8 mouse cellular contexts compared by ENCODE assay signal in genomic region chr2:73891701-73892463, GRCm38 (mm10). TPM values are rescaled to one million over a fixed set of nuclear protein-coding genes. Genes with fewer than 3 reads are reported as not detected.
DNase-seq lines count a peak whose midpoint lies in the region; ATAC-seq and TF ChIP-seq lines count a peak whose summit lies in the region.

No protein-coding gene starts in this region.

- whole genome bisulfite sequencing in embryonic facial prominence, embryonic 11.5 days: under 1% methylated on average over 53 of the region's 54 CpGs
- under 1% methylated on average over 51 of the region's 54 CpGs for WGBS in limb, embryonic 15.5 days
- under 1% methylated on average over 54 of the region's 54 CpGs for WGBS in midbrain, embryonic 14.5 days

- H3K4me2 ChIP-seq in embryonic facial prominence, embryonic 11.5 days (ENCODE audit: low read depth, low read length): peak overlapping the region; percentile 73
- H3K4me2 ChIP-seq in limb, embryonic 15.5 days: peak overlapping the region; percentile 74
- peak overlapping the region; percentile 77 for H3K4me2 ChIP-seq in midbrain, embryonic 14.5 days (ENCODE audit: low read length)

- peak; percentile 22 for DNase-seq in heart, adult 8-10 months (ENCODE audit: low spot score)
- no peak for DNase-seq in heart, adult 18-20 months
- DNase-seq in embryonic facial prominence, embryonic 11.5 days (ENCODE audit: low spot score): peak; percentile 68
- DNase-seq in heart, postnatal 25 days (ENCODE audit: low spot score): peak; percentile 12
- no peak for DNase-seq in midbrain, embryonic 14.5 days
- peak; percentile 77 for DNase-seq in testis, postnatal 10 days (ENCODE audit: low spot score)

- no peaks in the 10 kb centered on the region for H3K9me3 ChIP-seq in E14TG2a.4 (ENCODE audit: low read length)
- H3K9me3 ChIP-seq in embryonic facial prominence, embryonic 11.5 days (replicated peaks; ENCODE audit: control insufficient read depth, low read length): no peaks in the 10 kb centered on the region
- H3K9me3 ChIP-seq in limb, embryonic 15.5 days: no peaks in the 10 kb centered on the region
- H3K9me3 ChIP-seq in midbrain, embryonic 14.5 days (ENCODE audit: control insufficient read depth, low read length): no peaks in the 10 kb centered on the region

- 0 out of 2 replicates have a peak, but pooled peaks cover 2% of the 10 kb centered on the region for H3K36me3 ChIP-seq in E14TG2a.4 (ENCODE audit: insufficient read depth, low read length)
- H3K36me3 ChIP-seq in embryonic facial prominence, embryonic 11.5 days (replicated peaks; ENCODE audit: control insufficient read depth, insufficient read depth, low read depth, low read length): no peaks in the 10 kb centered on the region
- no peaks in the 10 kb centered on the region for H3K36me3 ChIP-seq in limb, embryonic 15.5 days
- no peaks in the 10 kb centered on the region for H3K36me3 ChIP-seq in midbrain, embryonic 14.5 days (ENCODE audit: control insufficient read depth, insufficient read depth, low read length)

- H3K27me3 ChIP-seq in E14TG2a.4 (ENCODE audit: insufficient read depth, low read length): no peaks in the 10 kb centered on the region
- no peaks in the 10 kb centered on the region for H3K27me3 ChIP-seq in embryonic facial prominence, embryonic 11.5 days (ENCODE audit: control insufficient read depth, insufficient read depth, low read length)
- H3K27me3 ChIP-seq in limb, embryonic 15.5 days: no peaks in the 10 kb centered on the region
- H3K27me3 ChIP-seq in midbrain, embryonic 14.5 days (ENCODE audit: control insufficient read depth, insufficient read depth, low read length): no peaks in the 10 kb centered on the region

- H3K4me1 ChIP-seq in E14TG2a.4 (replicated peaks; ENCODE audit: low read depth, low read length): peaks cover 33% of the 10 kb centered on the region
- no peaks in the 10 kb centered on the region for H3K4me1 ChIP-seq in embryonic facial prominence, embryonic 11.5 days (ENCODE audit: control insufficient read depth, insufficient read depth, low read length)
- H3K4me1 ChIP-seq in limb, embryonic 15.5 days: 0 out of 2 replicates have a peak, but pooled peaks cover 4% of the 10 kb centered on the region
- H3K4me1 ChIP-seq in midbrain, embryonic 14.5 days (ENCODE audit: control insufficient read depth, insufficient read depth, low read length): peaks cover 10% of the 10 kb centered on the region; the same call in 1 of the 2 replicates

- no peak for TF ChIP-seq CTCF in E14TG2a.4 (conservative IDR thresholded peaks at IDR 0.05; ENCODE audit: low read length)

- H3K9ac ChIP-seq in embryonic facial prominence, embryonic 11.5 days (replicated peaks; ENCODE audit: low read length): peak overlapping the region; percentile 95
- H3K9ac ChIP-seq in limb, embryonic 15.5 days: peak overlapping the region; percentile 96
- H3K9ac ChIP-seq in midbrain, embryonic 14.5 days (replicated peaks; ENCODE audit: low read length): peak overlapping the region; percentile 95

- intact Hi-C loops in heart, postnatal 25 days (cut with DNase I): loop anchor here (2.0 to 10.0 kb wide), 2 partner anchors 19 to 507 kb away; partner anchors contain the start of genes Atp5g3 and Gpr155

- H3K4me3 ChIP-seq in E14TG2a.4 (replicated peaks; ENCODE audit: low read length): peak overlapping the region; percentile 99
- peak overlapping the region; percentile 90 for H3K4me3 ChIP-seq in embryonic facial prominence, embryonic 11.5 days (ENCODE audit: low read depth, low read length)
- peak overlapping the region; percentile 97 for H3K4me3 ChIP-seq in limb, embryonic 15.5 days
- peak overlapping the region; percentile 94 for H3K4me3 ChIP-seq in midbrain, embryonic 14.5 days (replicated peaks; ENCODE audit: low read depth, low read length)

- H3K27ac ChIP-seq in embryonic facial prominence, embryonic 11.5 days (replicated peaks; ENCODE audit: low read depth, low read length): peak overlapping the region; percentile 80
- H3K27ac ChIP-seq in limb, embryonic 15.5 days: peak overlapping the region; percentile 93
- peak overlapping the region; percentile 97 for H3K27ac ChIP-seq in midbrain, embryonic 14.5 days (replicated peaks; ENCODE audit: low read depth, low read length)

- peak; percentile 78 for ATAC-seq in embryonic facial prominence, embryonic 11.5 days (replicated peaks; ENCODE audit: insufficient number of reproducible peaks, low FRiP score, low TSS enrichment, low read depth)
- peak; percentile 67 for ATAC-seq in limb, embryonic 15.5 days (ENCODE audit: insufficient number of reproducible peaks, low FRiP score, low TSS enrichment, low read depth)
- ATAC-seq in midbrain, embryonic 14.5 days (ENCODE audit: low FRiP score, low TSS enrichment): peak; percentile 77

RNA-seq across cellular contexts. Expression of gene Atf2, which starts 0.6 kb away (rescaled TPM):
- total RNA-seq in heart, adult 8-10 months (2022): 10 to 100 TPM; 38.4 to 45.9 (median 42.3) TPM
- total RNA-seq in heart, adult 18-20 months (2021): 10 to 100 TPM; 40.5 to 46.1 TPM
- polyA plus RNA-seq in embryonic facial prominence, embryonic 11.5 days (2014; fragmentation: Nextera tagmentation; extraction: Ambion mirVana): 79.4 and 81.6 TPM in 2 replicates
- 10 to 100 TPM; 37.2 to 45.5 TPM for total RNA-seq in heart, postnatal 25 days (2021)
- polyA plus RNA-seq in limb, embryonic 15.5 days (2015; fragmentation: Nextera tagmentation; extraction: Ambion mirVana): 57.7 and 60.1 TPM in 2 replicates
- 101 and 122 TPM in 2 replicates for polyA plus RNA-seq in midbrain, embryonic 14.5 days (2014; fragmentation: Nextera tagmentation; extraction: Ambion mirVana)

RNA-seq across cellular contexts. Expression of gene Atp5g3, which starts 19.2 kb away (rescaled TPM):
- 1,000 to 10,000 TPM; 2,950 to 3,478 (median 3,237) TPM for total RNA-seq in heart, adult 8-10 months (2022)
- total RNA-seq in heart, adult 18-20 months (2021): 1,000 to 10,000 TPM; 3,414 to 3,928 TPM
- 890 and 926 TPM in 2 replicates for polyA plus RNA-seq in embryonic facial prominence, embryonic 11.5 days (2014; fragmentation: Nextera tagmentation; extraction: Ambion mirVana)
- total RNA-seq in heart, postnatal 25 days (2021): 1,000 to 10,000 TPM; 3,810 to 3,884 TPM
- polyA plus RNA-seq in limb, embryonic 15.5 days (2015; fragmentation: Nextera tagmentation; extraction: Ambion mirVana): 804 and 950 TPM in 2 replicates
- 1,023 and 1,183 TPM in 2 replicates for polyA plus RNA-seq in midbrain, embryonic 14.5 days (2014; fragmentation: Nextera tagmentation; extraction: Ambion mirVana)

Comparison
In these comparisons a context has a peak if more than half of its experiments do, and no peak if none do; other contexts are left out.
1. DNase-seq: peak in heart, adult 8-10 months (single experiment), embryonic facial prominence, embryonic 11.5 days (single experiment), heart, postnatal 25 days (single experiment) and testis, postnatal 10 days (single experiment); none in heart, adult 18-20 months (0 of 2) and midbrain, embryonic 14.5 days (single experiment).
2. Peak in every context shown above with its lines, with median percentiles within 50 percentile points of each other: H3K4me3 ChIP-seq, ATAC-seq, H3K27ac ChIP-seq, H3K4me2 ChIP-seq and H3K9ac ChIP-seq.